Mouse (Mus musculus): Measurements from ENCODE around the gene Iah1.

The Iah1 gene

DNA sequence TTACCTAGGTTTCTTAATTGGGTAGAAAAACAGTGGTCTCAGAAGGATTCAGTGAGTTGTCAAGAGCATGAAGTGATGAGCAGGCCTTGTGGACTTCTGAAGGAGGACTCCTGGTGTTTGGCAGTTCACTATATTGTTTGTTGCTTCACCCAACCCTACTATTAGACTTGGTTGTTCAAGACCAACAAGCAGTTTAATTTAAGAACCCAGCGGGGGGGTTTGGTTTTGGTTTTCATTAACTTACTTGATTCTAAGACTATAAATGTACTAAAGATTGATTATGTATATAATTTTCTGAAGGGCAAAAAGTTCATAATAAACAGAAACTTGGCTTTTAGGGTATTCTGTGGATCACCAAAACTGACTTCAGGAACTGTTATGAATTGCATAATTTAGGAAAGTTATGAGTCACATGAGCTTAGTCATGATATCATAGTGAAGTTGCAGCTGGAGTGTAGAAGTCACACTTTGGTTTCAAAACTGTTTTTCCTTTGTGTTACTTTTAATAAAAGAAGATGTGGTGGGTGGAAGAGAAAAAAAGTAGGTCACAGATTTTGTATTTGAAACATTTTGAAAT lies 53.9 kb downstream of the Iah1 start:
- DNase-seq, result no peak

DNA sequence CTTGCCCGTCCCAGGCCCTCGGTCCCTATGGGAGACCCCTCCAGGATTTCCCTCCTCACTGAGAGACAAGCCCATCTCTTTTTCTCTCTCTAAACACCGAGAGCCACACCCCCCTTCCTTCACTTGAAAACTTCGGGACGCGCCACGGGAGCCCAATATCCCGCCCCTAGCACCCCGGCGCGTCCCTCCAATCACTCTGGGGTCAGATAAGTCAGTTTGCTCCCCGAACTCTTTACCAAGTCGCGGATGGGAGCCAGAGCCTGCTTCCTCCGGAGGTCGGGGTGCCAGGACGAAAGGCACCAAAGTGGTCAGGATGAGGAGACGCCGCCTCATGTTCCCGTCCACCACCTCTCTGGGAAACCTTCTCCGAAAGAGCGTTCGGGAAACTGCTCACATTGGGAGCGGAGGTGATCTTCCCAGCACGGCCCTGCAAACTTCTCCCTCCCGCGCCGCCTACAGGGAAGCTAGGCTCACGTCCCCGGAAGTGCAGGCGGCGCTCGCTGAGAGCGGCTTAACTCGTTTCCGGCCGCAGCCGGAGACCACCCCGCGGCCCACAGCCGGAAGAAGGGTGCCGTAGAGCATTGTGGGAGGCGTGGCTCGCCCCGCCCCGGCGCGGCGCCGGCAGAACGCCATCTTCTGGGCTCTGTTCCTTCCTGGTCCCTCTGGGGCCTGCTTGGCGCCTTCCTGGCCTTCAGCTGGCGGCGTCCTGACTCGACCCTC lies 57.1 kb downstream of the Iah1 start, which contains the start of gene Adam17:
Gene Adam17 (minus strand): TSS at position 533 of the 720 bp plus-strand sequence.
- DNase-seq, result peak; percentile 93 to 96
